ENCODE assay signal across 21 mouse cellular contexts in genomic region chr16:90845591-90845990, GRCm38 (mm10). TPM values are rescaled to one million over a fixed set of nuclear protein-coding genes. Genes with fewer than 3 reads are reported as not detected.
DNase-seq lines count a peak whose midpoint lies in the region; ATAC-seq and TF ChIP-seq lines count a peak whose summit lies in the region.
"Had no signal": no experiment of that assay in that cellular context is flagged by ENCODE, and none has a peak within 500 bp of the region (broad histone marks: within the 10 kb centered on the region; RNA-seq: fewer than 3 reads in every experiment).

No protein-coding gene starts in this region.

- 63% methylated on average over 13 of the region's 13 CpGs for WGBS in hindbrain, embryonic 12.5 days
- 70% methylated on average over 13 of the region's 13 CpGs for WGBS in hindbrain, embryonic 11.5 days
- WGBS in neural tube, embryonic 14.5 days = 58% methylated on average over 13 of the region's 13 CpGs
- 37% methylated on average over 13 of the region's 13 CpGs for WGBS in forebrain, postnatal 0 days

- H3K9ac ChIP-seq in hindbrain, embryonic 12.5 days = no peak overlapping the region
- H3K9ac ChIP-seq in hindbrain, embryonic 11.5 days (ENCODE audit: low read depth, low read length) = no peak overlapping the region
- H3K9ac ChIP-seq in neural tube, embryonic 14.5 days (replicated peaks; ENCODE audit: low read depth, low read length) = no peak overlapping the region
- H3K9ac ChIP-seq in forebrain, postnatal 0 days = no peak overlapping the region
- H3K9ac ChIP-seq: embryonic facial prominence, embryonic 12.5 days; limb, embryonic 13.5 days; liver, embryonic 13.5 days; lung, embryonic 14.5 days; neural tube, embryonic 12.5 days had no signal

- peak; percentile 44; the same call in 1 of the 2 replicates for ATAC-seq in hindbrain, embryonic 12.5 days (ENCODE audit: low FRiP score)
- ATAC-seq in hindbrain, embryonic 11.5 days (ENCODE audit: low FRiP score) = no peak
- ATAC-seq in neural tube, embryonic 14.5 days (ENCODE audit: low read depth) = 0 out of 2 replicates have a peak, but pooled peaks have one; percentile 38
- ATAC-seq in forebrain, postnatal 0 days = peak; percentile 69
- ATAC-seq: intestine, embryonic 16.5 days had no signal

- H3K4me2 ChIP-seq in hindbrain, embryonic 12.5 days (replicated peaks) = no peak overlapping the region
- H3K4me2 ChIP-seq in hindbrain, embryonic 11.5 days (replicated peaks; ENCODE audit: low read depth, low read length) = no peak overlapping the region
- H3K4me2 ChIP-seq in neural tube, embryonic 14.5 days (ENCODE audit: low read depth, low read length) = no peak overlapping the region
- H3K4me2 ChIP-seq in forebrain, postnatal 0 days (ENCODE audit: low read depth) = no peak overlapping the region
- H3K4me2 ChIP-seq: embryonic facial prominence, embryonic 12.5 days; heart, embryonic 11.5 days; limb, embryonic 13.5 days; liver, embryonic 13.5 days; lung, embryonic 14.5 days; neural tube, embryonic 12.5 days had no signal

- H3K9me3 ChIP-seq in hindbrain, embryonic 12.5 days (replicated peaks) = no peaks in the 10 kb centered on the region
- no peaks in the 10 kb centered on the region for H3K9me3 ChIP-seq in hindbrain, embryonic 11.5 days (ENCODE audit: control insufficient read depth, low read length)
- H3K9me3 ChIP-seq in neural tube, embryonic 14.5 days (ENCODE audit: control insufficient read depth, low read length) = no peaks in the 10 kb centered on the region
- no peaks in the 10 kb centered on the region for H3K9me3 ChIP-seq in forebrain, postnatal 0 days (ENCODE audit: low read length)
- H3K9me3 ChIP-seq: embryonic facial prominence, embryonic 12.5 days; limb, embryonic 13.5 days; liver, embryonic 13.5 days; neural tube, embryonic 12.5 days had no signal

- peaks cover 28% of the 10 kb centered on the region for H3K4me1 ChIP-seq in hindbrain, embryonic 12.5 days
- peaks cover 8% of the 10 kb centered on the region; the same call in 1 of the 2 replicates for H3K4me1 ChIP-seq in hindbrain, embryonic 11.5 days (replicated peaks; ENCODE audit: control insufficient read depth, insufficient read depth, low read length)
- H3K4me1 ChIP-seq in neural tube, embryonic 14.5 days (ENCODE audit: control insufficient read depth, insufficient read depth, low read length) = peaks cover 3% of the 10 kb centered on the region; the same call in 1 of the 2 replicates
- H3K4me1 ChIP-seq in forebrain, postnatal 0 days (ENCODE audit: insufficient read depth) = peaks cover 12% of the 10 kb centered on the region; the same call in 1 of the 2 replicates
- H3K4me1 ChIP-seq: liver, embryonic 13.5 days had no signal

- H3K27ac ChIP-seq in hindbrain, embryonic 12.5 days = peak overlapping the region; percentile 44; the same call in 1 of the 2 replicates
- no peak overlapping the region for H3K27ac ChIP-seq in hindbrain, embryonic 11.5 days (ENCODE audit: low read depth, low read length)
- no peak overlapping the region for H3K27ac ChIP-seq in neural tube, embryonic 14.5 days (ENCODE audit: low read depth, low read length)
- H3K27ac ChIP-seq in forebrain, postnatal 0 days (ENCODE audit: low read depth, low read length) = peak overlapping the region; percentile 40; the same call in 1 of the 2 replicates
- H3K27ac ChIP-seq: embryonic facial prominence, embryonic 12.5 days; limb, embryonic 13.5 days; liver, embryonic 13.5 days; neural tube, embryonic 12.5 days had no signal

- TF ChIP-seq CTCF in forebrain, postnatal 0 days (IDR thresholded peaks at IDR 0.05; ENCODE audit: low read depth) = no peak

- no peak overlapping the region for H3K4me3 ChIP-seq in hindbrain, embryonic 12.5 days
- H3K4me3 ChIP-seq in hindbrain, embryonic 11.5 days (ENCODE audit: low read depth, low read length) = no peak overlapping the region
- H3K4me3 ChIP-seq in neural tube, embryonic 14.5 days (ENCODE audit: low read depth, low read length) = no peak overlapping the region
- H3K4me3 ChIP-seq in forebrain, postnatal 0 days (ENCODE audit: low read depth, low read length) = no peak overlapping the region
- H3K4me3 ChIP-seq: embryonic facial prominence, embryonic 12.5 days; limb, embryonic 13.5 days; liver, embryonic 13.5 days; neural tube, embryonic 12.5 days had no signal

- no peaks in the 10 kb centered on the region for H3K36me3 ChIP-seq in hindbrain, embryonic 12.5 days
- H3K36me3 ChIP-seq in hindbrain, embryonic 11.5 days (ENCODE audit: control insufficient read depth, insufficient read depth, low read length) = no peaks in the 10 kb centered on the region
- H3K36me3 ChIP-seq in neural tube, embryonic 14.5 days (ENCODE audit: control insufficient read depth, insufficient read depth, low read length) = no peaks in the 10 kb centered on the region
- no peaks in the 10 kb centered on the region for H3K36me3 ChIP-seq in forebrain, postnatal 0 days (ENCODE audit: insufficient read depth)
- H3K36me3 ChIP-seq: embryonic facial prominence, embryonic 12.5 days; limb, embryonic 13.5 days; liver, embryonic 13.5 days; neural tube, embryonic 12.5 days had no signal

- H3K27me3 ChIP-seq in hindbrain, embryonic 12.5 days = peaks cover 4% of the 10 kb centered on the region
- H3K27me3 ChIP-seq in hindbrain, embryonic 11.5 days (ENCODE audit: control insufficient read depth, insufficient read depth, low read length) = 0 out of 2 replicates have a peak, but pooled peaks cover 2% of the 10 kb centered on the region
- H3K27me3 ChIP-seq in neural tube, embryonic 14.5 days (ENCODE audit: control insufficient read depth, insufficient read depth, low read length) = no peaks in the 10 kb centered on the region
- no peaks in the 10 kb centered on the region for H3K27me3 ChIP-seq in forebrain, postnatal 0 days (ENCODE audit: insufficient read depth, low read length)
- H3K27me3 ChIP-seq: limb, embryonic 13.5 days had no signal

- no peak for DNase-seq in hindbrain, embryonic 11.5 days (ENCODE audit: low spot score)
- no peak for DNase-seq in neural tube, embryonic 10.5 days (ENCODE audit: extremely low spot score, low spot score)
- no peak for DNase-seq in forebrain, postnatal 0 days
- no peak for DNase-seq in testis, postnatal 14 days (ENCODE audit: low spot score)
- DNase-seq in kidney, postnatal 14 days = no peak
- DNase-seq: adrenal gland, adult 2 months; cerebellum, adult 9-10 months; heart, postnatal 4 days; liver, embryonic 13.5 days; lung, postnatal 4 days; right cerebral cortex, postnatal 14 days; spleen, adult 18-20 months; thymus, postnatal 4 days had no signal

RNA-seq across cellular contexts. Expression of gene Eva1c, which starts 19.1 kb away (rescaled TPM):
- polyA plus RNA-seq in hindbrain, embryonic 12.5 days (2016; fragmentation: Nextera tagmentation; extraction: Ambion mirVana) = 2.7 and 3.6 TPM in 2 replicates
- polyA plus RNA-seq in hindbrain, embryonic 11.5 days (2014; fragmentation: Nextera tagmentation; extraction: Ambion mirVana) = 1.3 and 1.9 TPM in 2 replicates
- 2.1 and 2.2 TPM in 2 replicates for polyA plus RNA-seq in neural tube, embryonic 14.5 days (2014; fragmentation: Nextera tagmentation; extraction: Ambion mirVana)
- 4.0 TPM in 2 replicates for total RNA-seq in forebrain, postnatal 0 days (2014; rRNA removed)
- 3.4 TPM in 2 replicates for polyA plus RNA-seq in forebrain, postnatal 0 days (2015; fragmentation: Nextera tagmentation; extraction: Ambion mirVana)

RNA-seq across cellular contexts. Expression of gene Urb1, which starts 35.4 kb away (rescaled TPM):
- polyA plus RNA-seq in hindbrain, embryonic 12.5 days (2016; fragmentation: Nextera tagmentation; extraction: Ambion mirVana) = 12.6 and 13.8 TPM in 2 replicates
- polyA plus RNA-seq in hindbrain, embryonic 11.5 days (2014; fragmentation: Nextera tagmentation; extraction: Ambion mirVana) = 13.2 and 14.4 TPM in 2 replicates
- polyA plus RNA-seq in neural tube, embryonic 14.5 days (2014; fragmentation: Nextera tagmentation; extraction: Ambion mirVana) = 11.5 and 13.4 TPM in 2 replicates
- 12.7 and 19.0 TPM in 2 replicates for total RNA-seq in forebrain, postnatal 0 days (2014; rRNA removed)
- polyA plus RNA-seq in forebrain, postnatal 0 days (2015; fragmentation: Nextera tagmentation; extraction: Ambion mirVana) = 4.6 and 5.4 TPM in 2 replicates

Comparison
In these comparisons a context has a peak if more than half of its experiments do, and no peak if none do; other contexts are left out.
1. H3K27ac ChIP-seq: peak in hindbrain, embryonic 12.5 days (single experiment) and forebrain, postnatal 0 days (single experiment); none in hindbrain, embryonic 11.5 days (single experiment) and neural tube, embryonic 14.5 days (single experiment).